Mouse (Mus musculus) thymus, postnatal 25 days (tissue): ENCODE results near the gene Cideb.
A peak's percentile ranks its signal among the peaks of the same experiment; 100 is the strongest.

Source experiments
- DNase-seq: peaks from one replicate; pipeline ENCODE4 v3.0.0; 2022

Cideb gene

DNA sequence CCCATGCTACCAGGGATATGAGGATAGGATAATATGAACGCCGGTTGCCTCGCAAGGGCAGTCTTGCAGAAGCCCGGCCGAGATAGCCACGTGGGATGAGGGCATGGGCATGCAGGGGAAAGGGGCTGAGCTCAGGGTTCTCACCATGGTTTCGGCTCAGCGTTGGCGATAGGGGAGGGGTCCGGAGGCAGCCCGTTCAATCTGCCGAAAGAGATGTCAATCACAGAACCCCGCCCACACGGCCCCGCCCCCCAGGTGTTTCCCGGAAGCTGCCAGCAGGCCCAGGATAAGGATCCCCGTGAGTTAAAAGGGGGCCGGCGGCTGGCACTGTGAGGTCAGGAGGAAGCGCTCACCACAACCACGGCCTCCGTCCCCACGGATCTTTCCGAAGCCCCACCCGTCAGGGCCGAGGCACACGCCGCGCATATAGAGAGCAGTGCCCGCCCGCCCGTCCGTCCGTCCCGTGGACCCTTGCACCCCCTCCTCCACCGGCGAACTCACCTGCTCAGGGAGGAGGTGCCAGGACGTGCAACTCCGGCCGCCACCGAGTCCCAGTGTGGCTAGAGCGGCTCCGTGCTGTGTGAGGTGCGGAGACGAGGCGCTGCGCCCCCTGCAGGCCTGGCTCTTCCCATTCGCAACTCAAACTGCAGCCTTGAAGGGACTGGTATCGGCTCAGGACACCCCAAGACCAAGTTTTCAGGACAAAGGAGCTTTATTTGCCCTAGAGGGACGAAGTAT, 36.4 kb downstream of the Cideb start, which contains the start of gene Rabggta:
Gene Rabggta, minus strand, starts transcription at position 564 of the 738 bp plus-strand sequence.
- DNase-seq, result peak; percentile 95

DNA sequence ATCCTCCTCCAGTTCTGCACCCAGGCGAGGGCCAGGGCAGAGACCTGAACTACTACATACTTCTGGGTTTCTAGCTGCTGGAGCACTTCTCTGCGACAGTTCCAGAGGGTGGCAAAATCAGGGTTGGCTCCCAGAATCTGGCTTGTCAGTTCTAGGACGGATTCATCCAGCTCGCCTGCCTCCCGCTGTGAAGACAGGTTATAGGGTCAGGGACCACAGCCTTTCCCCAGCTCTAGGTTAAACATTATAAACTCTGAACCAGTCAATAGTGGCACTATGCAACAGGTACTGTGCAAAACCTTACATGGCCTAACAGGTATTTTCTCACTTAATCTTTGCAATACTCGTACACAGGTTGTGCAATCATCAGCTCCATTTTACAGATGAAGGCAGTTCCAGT, 37.2 kb downstream of the Cideb start:
- no peak for DNase-seq

DNA sequence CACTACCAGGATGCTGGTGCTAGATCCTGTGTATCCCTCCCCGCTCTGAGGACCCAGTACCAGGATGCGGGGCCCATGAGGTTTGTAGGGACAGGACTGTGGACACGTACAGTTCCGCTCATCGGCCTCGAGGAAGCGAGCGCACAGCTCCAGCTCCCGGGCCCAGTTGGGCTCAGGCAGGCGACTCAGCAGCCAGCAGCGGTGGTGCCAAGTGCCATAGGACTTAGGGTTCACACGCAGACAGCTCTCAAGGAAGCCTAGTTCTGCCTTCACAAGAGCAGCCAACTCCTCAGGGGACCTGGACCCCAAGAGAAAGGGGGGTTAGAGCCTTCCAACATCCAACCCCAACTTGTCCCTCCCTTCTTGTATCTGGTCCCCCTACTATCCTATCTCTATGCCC, 37.6 kb downstream of the Cideb start:
- DNase-seq, result no peak

DNA sequence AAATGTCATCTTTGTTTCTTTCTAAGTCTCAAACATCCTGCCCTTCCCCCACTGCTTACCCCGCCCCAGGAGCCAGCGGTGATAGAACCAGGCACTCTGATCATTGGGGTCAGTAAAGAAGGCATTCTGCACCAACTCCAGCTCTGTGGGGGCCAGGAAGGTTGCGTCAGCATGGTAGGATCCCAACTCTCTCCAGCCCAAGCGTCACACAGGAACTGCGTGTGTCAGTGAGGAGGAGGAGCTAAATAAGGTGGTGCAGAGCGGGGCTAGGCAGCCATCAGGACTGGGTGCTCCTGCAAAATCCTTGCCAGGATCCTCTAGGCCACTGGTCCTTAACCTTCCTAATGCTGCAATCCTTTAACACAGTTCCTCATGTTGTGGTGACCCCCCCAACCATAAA, 38.5 kb downstream of the Cideb start:
- no peak for DNase-seq

DNA sequence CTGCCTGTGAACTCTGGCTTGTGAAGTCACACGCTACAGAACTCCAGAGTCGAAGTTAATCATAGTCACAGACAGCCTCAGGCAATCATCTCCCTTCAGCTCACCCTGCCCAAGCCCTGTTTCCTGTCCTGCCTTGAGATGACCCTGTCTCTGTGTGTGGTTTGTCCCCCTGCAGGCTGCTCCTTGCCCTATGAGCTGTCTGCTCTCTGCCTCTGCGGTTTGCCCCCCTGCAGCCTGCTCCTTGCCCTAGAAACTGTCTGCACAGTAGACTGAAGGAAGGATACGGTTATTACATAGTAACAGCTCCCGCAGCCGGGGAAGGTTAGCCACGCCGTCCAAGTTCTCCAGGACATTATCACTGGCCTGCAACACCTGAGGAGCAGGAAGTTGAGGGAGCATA, 41.4 kb downstream of the Cideb start:
- DNase-seq, result no peak

DNA sequence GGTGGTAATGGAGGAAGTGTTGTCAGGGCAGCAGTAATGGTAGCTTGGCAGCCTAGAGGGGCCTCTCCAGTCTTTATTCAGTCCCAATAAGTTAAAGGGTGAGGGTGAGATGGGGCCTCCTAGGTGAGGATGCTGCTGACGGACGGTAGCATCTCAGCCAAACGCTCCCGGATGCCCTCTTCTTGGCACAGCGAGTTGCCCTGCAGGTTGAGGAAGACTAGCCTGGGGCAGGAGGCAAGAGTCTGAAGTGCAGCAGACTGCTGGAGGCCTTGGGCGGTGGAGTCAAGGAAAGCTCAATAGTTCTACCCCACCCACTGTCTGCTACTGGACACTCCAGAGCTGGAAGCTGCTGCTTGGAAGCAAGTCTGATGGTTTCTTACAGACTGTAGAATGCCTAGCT, 42.0 kb downstream of the Cideb start:
- no peak for DNase-seq

DNA sequence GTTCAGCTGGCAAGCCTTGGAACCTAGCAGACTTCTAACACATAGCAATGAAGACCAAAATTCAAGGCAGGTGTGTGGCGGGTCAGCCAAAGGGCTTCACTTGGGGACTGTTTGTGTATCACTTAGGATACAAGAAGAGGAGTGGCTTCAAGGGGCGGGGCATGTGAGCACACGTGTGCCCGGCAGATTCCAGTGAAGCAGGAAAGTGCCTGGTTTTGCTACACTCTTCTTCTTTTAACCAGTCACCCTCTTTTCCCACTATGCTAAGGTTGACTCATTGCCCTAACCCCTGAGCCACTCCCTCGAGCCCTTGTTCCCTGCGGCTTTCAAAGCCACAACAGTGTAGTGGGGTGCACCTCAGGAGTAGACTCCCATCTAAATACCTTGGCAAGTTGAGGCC, 43.4 kb downstream of the Cideb start:
- no peak for DNase-seq

DNA sequence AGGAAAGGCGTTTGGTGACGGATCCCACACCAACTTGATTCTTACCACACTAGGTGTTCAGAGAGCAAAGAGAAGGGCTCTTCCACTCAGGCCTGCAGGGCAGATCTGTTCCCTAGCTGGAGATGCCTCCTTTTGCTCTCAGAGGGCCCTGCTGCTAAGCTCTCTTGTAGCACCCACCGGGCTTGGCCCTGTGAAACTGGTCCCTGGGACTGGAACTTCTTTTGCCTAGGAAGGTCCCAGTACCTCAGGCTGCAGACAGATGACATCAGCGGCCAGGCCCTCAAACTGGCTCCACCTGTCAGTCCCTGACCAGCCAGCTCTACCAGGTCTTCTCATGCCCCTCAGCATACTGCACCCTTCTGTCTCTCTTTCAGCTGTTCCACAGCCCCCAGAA, 44.5 kb downstream of the Cideb start, which contains the start of gene Tgm1:
Gene Tgm1, minus strand, starts transcription at position 198 of the 394 bp plus-strand sequence.
- DNase-seq, result no peak

DNA sequence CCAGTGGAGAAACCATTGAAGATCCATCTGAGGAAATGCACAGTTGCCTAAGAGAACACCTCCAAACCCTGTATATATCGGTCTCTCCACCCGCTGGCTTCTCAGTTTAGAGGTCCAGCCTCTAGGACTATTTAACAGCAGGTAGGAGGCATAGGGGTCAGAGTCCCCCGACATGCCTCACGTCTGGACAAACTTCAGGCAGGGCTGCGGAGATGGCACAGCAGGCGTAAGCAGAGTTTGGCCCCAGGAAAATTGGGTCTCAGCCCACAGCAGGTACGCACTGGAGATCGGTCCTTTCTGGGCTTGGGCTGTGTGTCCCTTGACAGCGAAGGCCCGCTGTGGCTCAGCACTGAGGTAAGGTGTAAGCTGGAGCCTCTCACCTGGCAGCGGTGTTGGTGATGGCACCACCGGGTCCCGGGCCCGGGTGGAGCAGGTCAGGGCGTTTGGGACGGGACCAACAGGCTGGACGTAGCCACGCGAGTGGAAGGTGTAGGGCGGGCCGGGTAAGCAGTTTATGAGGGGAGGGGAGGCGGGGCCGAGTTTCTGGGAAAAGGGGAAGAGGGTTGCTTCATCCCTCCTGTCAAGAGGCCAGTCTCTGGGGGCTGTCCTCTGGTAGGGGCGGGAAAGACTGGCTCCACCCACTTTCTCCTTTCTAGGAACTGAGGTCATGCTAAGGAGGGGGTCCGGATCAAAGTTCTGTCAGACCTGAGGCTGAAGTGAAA, 45.1 kb downstream of the Cideb start:
- no peak for DNase-seq

DNA sequence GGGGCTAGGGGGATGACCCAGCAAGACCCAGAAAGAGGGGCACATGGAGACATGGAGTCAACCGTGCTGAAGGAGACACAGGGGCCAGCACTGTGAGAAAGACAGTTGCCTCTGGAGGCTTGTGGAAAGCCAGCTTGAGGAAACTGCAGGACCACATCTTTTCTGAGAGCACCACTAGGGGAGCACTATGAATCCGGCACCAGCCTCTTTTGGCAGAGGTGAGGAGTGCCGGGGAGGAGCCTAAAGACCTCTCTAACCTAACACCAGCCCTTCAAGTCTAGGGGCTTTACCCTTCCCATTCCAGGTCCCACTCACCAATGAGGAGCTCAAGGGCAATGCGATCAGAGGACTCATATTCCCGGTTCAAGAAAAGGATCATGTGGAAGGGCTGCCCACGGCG, 46.5 kb downstream of the Cideb start:
- DNase-seq, result no peak

DNA sequence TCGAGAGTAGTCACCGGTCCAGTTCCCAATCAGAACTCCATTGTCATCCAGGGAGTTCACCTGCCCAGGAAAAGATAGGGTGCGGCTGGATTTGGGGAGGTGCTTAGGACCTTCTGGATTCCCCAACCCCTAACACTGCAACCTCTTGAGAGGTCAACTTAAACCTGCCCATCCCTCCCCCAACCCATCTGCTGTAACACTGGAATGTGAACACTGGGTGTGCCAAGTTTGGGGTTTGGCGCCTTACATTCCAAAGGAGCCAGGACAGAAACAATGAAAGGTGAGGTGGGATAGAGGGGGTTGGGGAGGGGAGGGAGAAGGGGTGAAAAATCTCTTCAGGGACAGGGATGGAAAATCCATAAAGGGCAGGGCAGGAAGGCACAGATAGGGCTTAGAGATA, 48.7 kb downstream of the Cideb start:
- DNase-seq, result no peak

DNA sequence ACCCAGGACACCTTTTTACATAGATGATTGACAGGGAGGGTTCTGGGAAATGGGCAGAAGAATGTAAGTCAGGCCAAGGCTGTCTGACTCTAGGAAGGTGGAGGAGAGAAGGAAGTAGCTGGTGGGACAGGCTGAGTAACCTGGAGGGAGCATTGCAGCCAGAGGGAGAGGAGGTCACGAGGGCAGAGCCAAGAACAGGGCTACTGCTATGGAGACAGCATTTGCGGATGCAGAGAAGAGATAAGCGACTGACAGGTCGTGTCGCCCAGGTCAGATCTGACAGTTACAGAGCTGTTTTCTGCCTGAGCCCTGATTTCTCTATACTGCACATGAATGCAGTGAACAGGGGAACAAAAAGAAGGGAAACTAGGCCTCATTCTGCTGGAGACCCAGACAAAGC, 50.9 kb downstream of the Cideb start:
- DNase-seq, result no peak

DNA sequence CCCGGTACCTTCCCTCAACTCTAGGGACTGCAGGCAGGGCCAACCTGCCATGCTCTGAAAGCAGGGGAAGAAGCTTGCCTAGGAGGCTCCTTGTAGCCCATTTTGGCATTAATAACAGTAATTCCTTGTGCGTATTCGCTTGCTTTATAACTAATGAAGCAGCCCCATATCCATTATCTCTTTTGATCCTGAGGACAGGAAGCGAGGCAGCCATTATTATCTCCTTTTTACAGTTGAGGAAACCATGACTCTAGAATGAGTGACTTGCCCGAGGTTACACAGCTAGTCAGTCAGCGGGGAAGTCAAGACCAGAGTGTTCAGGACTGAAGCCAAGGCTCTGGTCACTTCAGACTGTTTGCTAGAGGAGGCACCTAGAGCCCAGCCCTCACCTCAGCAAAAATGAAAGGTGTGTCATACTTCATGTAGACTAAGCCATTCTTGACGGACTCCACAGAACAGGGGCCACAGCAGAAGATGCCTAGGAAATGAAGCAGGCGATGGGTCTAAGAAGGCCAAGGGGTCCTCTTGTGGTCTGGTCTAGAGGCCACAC, 52.1 kb downstream of the Cideb start:
- DNase-seq, result no peak
